Mouse (Mus musculus) erythroblast, embryonic 14.5 days (primary cell): ENCODE data around the gene Fgfr2. TPM values are rescaled to one million over a fixed set of nuclear protein-coding genes. Genes with fewer than 3 reads are reported as not detected.

ENCODE experiments used
- H3K27me3 ChIP-seq: 2 replicates; pipeline ENCODE4 v1.6.1; 2012; ENCODE audit warnings: inconsistent platforms; ENCODE audit not compliant: control insufficient read depth
- H3K36me3 ChIP-seq: 2 replicates; pipeline ENCODE4 v1.6.1; 2012; ENCODE audit warnings: mild to moderate bottlenecking, inconsistent platforms; ENCODE audit not compliant: control insufficient read depth
- H3K4me1 ChIP-seq: 2 replicates; pipeline ENCODE4 v1.6.1; 2012; ENCODE audit warnings: inconsistent platforms; ENCODE audit not compliant: control insufficient read depth
- H3K4me3 ChIP-seq: replicated peaks from 2 replicates; pipeline ENCODE3; 2012; ENCODE audit warnings: moderate library complexity, mild to moderate bottlenecking, inconsistent platforms
- H3K9me3 ChIP-seq: 2 replicates; pipeline ENCODE4 v1.6.1; 2012; ENCODE audit warnings: low read length, inconsistent platforms, mixed read lengths; ENCODE audit not compliant: control insufficient read depth
- GATA1 ChIP-seq: IDR thresholded peaks from 2 replicates; pipeline ENCODE4 v1.6.1; 2012; ENCODE audit warnings: low read length, inconsistent platforms, mixed read lengths
- TAL1 ChIP-seq: IDR thresholded peaks from 3 replicates; pipeline ENCODE4 v1.6.1; 2012; ENCODE audit warnings: low read length, inconsistent platforms, mixed read lengths
- polyA plus RNA-seq: library from polyadenylated mRNA; stranded (reverse); fragments of >175 nt; gene quantifications from 2 replicates; pipeline ENCODE4 v1.2.3, GENCODE M21; 2012

Fgfr2 gene
- polyA plus RNA-seq, 1 experiment, result not detected

DNA sequence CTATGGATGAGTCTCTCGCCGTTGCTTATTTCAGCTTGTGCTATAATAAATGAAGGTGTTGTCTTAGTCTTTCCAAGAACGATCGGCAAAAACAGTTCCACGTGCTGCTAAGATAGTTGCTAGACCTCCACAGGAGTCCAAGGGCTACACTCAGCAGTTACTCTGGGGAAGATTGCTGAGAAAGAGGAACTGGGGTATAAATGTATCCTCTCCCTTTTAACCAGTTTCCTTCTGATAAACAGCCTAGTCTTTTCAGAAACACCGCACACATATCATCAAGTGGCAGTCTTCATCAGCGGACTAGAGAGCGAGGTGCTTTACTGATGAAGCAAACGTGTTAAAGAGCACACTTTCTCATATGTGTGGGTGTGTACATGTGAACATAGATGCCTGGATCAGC lies 256.8 kb downstream of the Fgfr2 start:
- peaks cover 10% of the 10 kb centered on the region for H3K4me1 ChIP-seq
- H3K36me3 ChIP-seq, result peaks cover 67% of the 10 kb centered on the region
- no peak overlapping the region for H3K4me3 ChIP-seq
- TF ChIP-seq GATA1 (no peak), TAL1 (no peak)
- no peaks in the 10 kb centered on the region for H3K27me3 ChIP-seq
- no peaks in the 10 kb centered on the region for H3K9me3 ChIP-seq

DNA sequence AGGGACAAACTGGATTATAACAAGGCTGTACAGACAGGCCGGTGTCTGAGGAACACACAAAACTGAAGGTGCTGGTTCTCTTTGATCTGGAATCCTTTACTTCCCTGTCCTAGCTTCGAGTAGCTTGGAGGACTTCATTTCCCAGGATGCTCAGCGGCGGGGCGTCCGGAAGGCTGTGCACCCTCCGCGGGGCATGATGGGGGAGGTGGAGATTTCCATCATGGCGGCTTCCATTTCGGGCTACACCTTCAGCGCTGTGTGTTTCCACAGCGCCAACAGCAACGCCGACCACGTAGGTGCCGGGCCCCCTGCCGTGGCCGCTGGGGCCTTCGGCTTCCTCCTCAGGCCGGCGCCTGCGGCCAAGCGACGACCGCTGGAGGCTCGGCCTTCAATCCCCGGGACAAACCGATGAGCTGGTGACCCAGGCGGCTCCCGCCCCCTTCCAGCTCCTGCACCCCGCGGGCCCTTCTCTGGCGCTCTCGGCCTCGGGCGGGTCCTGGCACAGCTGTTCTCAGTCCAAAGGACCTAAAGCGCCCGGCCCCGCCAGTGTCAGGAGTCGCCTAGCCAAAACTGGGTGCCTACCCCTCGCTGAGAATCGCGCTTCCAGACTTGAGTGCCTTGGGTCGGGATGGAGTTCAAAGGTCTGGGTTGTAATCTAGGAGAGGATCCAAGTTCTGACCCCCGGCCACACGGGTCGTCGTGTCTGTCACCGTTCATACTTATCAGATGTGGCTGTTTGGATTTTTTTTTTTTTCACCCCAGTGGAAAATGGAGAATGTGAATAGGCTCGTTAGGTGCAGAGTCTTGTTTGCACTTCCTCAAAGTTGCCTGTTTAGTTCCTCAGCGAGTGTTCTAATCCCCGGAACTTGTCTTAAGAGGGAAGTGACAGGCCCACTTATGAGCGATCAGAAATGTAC lies 263.9 kb downstream of the Fgfr2 start, which contains the start of gene Abraxas2:
Gene Abraxas2, plus strand, starts transcription at position 184 of the 917 bp plus-strand sequence.
- peak within 1 kb of the TSS; percentile 87 for H3K4me3 ChIP-seq
- H3K4me1 ChIP-seq, result peaks cover 36% of the 10 kb centered on the region
- TF ChIP-seq GATA1 (peak; percentile 75), TAL1 (no peak)
- H3K27me3 ChIP-seq, result no peaks in the 10 kb centered on the region
- peaks cover 11% of the 10 kb centered on the region for H3K36me3 ChIP-seq
- H3K9me3 ChIP-seq, result no peaks in the 10 kb centered on the region

DNA sequence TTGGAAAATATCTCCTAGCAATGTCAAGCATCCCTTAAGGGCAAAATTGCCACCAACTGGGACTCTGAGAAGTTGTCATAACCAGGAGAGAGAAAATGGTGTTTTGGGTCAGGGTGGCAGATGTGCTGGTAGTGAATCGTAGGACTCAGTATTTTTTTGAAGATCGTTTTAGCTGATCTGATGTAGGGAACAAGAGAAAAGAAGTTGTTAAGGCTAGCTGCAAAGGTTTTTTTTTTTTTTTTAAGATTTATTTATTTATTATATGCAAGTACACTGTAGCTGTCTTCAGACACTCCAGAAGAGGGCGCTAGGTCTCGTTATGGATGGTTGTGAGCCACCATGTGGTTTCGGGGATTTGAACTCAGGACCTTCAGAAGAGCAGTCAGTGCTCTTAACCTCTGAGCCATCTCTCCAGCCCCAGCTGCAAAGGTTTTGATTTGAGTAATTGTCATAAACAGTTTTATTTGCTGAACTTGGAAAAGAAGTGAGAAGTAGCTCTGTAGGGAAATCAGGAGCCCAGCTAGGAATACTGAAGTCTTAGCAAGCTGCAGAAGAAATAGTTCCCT lies 265.0 kb downstream of the Fgfr2 start:
- no peak for TF ChIP-seq GATA1
- TF ChIP-seq TAL1, result no peak
- Histone ChIP-seq H3K9me3 (no peaks in the 10 kb centered on the region), H3K27me3 (no peaks in the 10 kb centered on the region), H3K4me1 (peaks cover 40% of the 10 kb centered on the region), H3K4me3 (no peak overlapping the region), H3K36me3 (peaks cover 6% of the 10 kb centered on the region)

DNA sequence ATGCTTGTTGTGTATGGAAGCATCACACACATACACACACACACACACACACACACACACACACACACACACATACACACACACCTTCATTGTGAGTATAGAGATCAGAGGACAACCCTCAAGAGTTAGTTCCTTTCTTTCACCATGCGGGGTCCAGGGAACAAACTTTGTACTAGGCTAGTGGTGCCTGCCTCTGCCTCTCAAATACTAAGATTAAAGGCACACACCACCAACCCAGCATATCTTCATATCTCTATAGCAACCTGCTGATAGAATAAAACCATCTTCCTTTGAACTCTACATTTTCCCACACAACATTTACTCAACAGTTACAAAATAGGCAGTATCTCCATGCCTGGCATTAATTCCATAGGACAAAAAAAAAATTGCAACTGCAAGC lies 267.1 kb downstream of the Fgfr2 start:
- Histone ChIP-seq H3K4me3 (no peak overlapping the region), H3K27me3 (no peaks in the 10 kb centered on the region), H3K36me3 (no peaks in the 10 kb centered on the region), H3K9me3 (no peaks in the 10 kb centered on the region), H3K4me1 (peaks cover 51% of the 10 kb centered on the region)
- TF ChIP-seq TAL1 (no peak), GATA1 (no peak)

DNA sequence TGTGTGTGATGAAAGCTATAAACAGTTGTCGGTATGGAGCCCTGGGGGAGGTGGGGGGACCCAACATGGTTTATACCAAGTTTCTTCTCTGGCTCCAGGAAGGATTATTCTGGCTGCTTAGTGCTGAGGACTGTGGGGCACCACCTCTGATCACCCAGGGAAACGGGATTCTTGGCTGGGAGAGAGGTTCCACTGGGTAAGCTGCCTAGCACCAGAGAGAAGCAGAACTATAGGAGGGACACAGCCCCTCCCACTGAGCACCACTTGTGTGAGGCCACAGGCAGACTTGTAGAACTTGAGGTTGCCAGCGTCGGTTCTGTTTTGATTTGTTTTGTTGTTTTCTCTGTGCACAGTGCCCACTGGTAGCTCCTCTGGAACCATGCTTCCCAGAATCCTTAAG lies 269.2 kb downstream of the Fgfr2 start:
- Histone ChIP-seq H3K27me3 (no peaks in the 10 kb centered on the region), H3K36me3 (peaks cover 15% of the 10 kb centered on the region), H3K9me3 (no peaks in the 10 kb centered on the region), H3K4me3 (no peak overlapping the region), H3K4me1 (peaks cover 39% of the 10 kb centered on the region)
- TF ChIP-seq GATA1, result no peak
- TF ChIP-seq TAL1, result no peak

DNA sequence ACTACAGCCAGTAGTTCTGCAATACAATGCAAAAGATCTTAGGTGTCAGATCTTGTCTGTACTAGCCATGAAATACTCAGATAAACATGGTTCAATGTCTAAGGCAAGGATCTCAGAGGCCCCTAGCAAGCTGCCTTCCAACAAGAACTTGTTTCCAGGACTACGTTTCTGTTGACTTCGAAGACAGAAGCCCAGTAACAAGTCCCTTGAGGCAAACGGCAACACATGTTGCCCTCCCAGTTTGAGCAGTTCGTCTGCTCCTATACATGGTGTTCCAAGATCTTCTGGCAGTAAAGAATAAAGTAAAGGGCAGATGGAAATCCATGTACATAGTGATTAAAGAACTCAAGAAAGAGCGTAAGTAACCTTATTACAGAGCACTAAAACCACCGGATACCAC lies 269.8 kb downstream of the Fgfr2 start:
- Histone ChIP-seq H3K4me1 (peaks cover 35% of the 10 kb centered on the region), H3K36me3 (peaks cover 21% of the 10 kb centered on the region), H3K4me3 (no peak overlapping the region), H3K9me3 (no peaks in the 10 kb centered on the region), H3K27me3 (no peaks in the 10 kb centered on the region)
- TF ChIP-seq TAL1, result no peak
- TF ChIP-seq GATA1, result no peak

DNA sequence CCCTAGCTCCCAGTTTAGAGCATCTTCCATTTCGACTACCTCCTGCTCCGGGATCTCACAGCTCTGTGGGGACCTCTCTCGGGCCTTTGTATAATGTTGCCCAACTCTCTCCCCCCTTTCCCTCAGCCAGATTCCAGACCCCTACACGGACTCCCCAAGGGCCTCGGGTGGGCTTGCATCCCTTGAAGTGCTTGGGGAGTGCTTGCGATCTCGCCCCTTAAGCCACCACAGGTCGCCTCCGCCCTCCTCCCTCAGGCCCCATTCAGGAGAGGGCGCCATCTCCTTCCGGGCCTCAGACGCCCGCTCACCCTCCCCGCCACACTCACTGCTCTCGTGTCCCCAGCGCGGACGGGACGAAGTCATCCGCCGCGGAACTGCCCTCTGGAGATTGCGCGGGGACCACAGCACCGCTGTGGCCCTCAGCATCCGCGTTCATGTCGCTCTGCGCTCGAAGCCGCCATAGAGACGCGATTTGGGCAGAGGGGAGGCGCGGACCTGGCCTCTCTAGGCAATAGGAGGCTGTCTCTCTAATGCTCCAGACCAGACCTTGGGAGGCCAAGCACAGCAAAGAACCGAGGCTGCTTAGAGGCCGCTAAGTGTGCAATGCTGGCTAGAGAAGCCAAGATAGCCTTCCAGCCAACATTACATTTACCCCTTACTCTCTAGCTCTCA lies 270.8 kb downstream of the Fgfr2 start, which contains the start of gene Eef1akmt2:
Gene Eef1akmt2, minus strand, starts transcription at position 501 of the 672 bp plus-strand sequence.
- H3K9me3 ChIP-seq, result no peaks in the 10 kb centered on the region
- H3K4me1 ChIP-seq, result peaks cover 31% of the 10 kb centered on the region
- no peak for TF ChIP-seq GATA1
- TF ChIP-seq TAL1, result no peak
- H3K27me3 ChIP-seq, result no peaks in the 10 kb centered on the region
- H3K36me3 ChIP-seq, result peaks cover 28% of the 10 kb centered on the region
- H3K4me3 ChIP-seq, result peak within 1 kb of the TSS; percentile 92

DNA sequence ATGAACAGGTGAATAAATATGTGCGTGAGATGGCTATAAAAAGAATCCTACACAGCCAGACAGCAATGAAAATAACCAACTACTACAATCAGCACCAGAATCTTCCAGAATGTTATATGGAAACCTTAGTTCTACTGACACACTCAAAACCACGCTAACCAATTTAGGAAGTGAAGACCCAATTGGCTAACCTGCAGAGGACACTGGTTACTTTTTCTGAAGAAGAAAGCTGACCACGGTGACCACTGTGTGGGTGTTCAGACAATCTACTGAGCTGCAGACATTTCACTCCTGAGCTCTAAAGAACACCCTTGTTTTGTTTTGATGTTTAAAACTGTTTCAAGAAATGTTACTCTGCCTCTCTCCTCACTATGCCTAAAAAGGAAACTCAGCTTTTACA lies 280.0 kb downstream of the Fgfr2 start:
- H3K4me3 ChIP-seq, result no peak overlapping the region
- TF ChIP-seq TAL1, result no peak
- no peak for TF ChIP-seq GATA1
- H3K36me3 ChIP-seq, result peaks cover 22% of the 10 kb centered on the region
- no peaks in the 10 kb centered on the region for H3K27me3 ChIP-seq
- no peaks in the 10 kb centered on the region; the same call in 1 of the 2 replicates for H3K4me1 ChIP-seq
- H3K9me3 ChIP-seq, result no peaks in the 10 kb centered on the region

DNA sequence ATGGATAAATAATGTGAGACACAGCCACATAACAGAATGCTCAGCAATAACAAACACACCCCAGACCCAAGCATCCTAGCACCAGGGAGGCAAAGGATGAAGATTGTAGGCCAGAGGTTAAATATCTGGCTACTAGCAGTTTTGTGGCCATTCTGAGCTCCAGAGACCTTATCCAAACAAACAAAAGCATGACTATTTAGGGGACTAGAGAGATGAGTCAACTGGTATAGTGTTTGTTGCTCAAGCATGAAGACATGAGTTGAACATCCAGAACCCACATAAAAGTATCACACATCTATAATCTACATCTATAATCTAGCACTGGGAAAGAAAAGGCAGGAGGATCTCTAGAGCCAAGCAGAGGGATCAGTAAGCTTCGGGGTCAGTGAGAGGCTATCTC lies 280.7 kb downstream of the Fgfr2 start:
- TF ChIP-seq GATA1, result no peak
- no peak for TF ChIP-seq TAL1
- Histone ChIP-seq H3K9me3 (no peaks in the 10 kb centered on the region), H3K36me3 (peaks cover 17% of the 10 kb centered on the region)

More for the DNA sequence above, 280.7 kb downstream of the Fgfr2 start:
- Histone ChIP-seq H3K4me1 (no peaks in the 10 kb centered on the region; the same call in 1 of the 2 replicates), H3K27me3 (no peaks in the 10 kb centered on the region), H3K4me3 (no peak overlapping the region)
